Mouse (Mus musculus) forelimb bud, embryonic 11.5 days (tissue): ENCODE data around the gene Lamc2.
A peak's percentile ranks its signal among the peaks of the same experiment; 100 is the strongest.

Source experiments
- DNase-seq: peaks from one replicate; pipeline ENCODE4 v3.0.0-alpha.2; 2012; ENCODE audit warnings: low read depth, low spot score

Gene Lamc2

DNA sequence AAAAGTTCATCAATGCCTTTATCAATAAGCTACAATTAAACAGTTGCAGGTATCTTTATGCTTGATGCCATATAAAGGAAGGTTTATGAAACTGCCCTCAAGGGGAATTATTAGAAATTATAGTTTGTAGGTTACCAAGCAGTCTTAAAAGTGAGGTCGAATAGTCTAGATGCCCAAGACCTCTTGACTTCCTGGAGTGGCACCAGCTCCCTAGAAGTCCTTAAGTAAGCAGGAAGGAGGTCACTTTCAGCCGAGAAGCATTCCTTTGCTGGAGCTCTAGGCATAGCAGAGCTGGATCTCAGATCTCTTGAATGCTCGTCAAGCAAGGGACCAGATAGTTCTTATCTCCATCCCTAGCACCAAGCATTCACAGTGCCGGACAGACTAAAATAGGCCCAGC is 58.6 kb downstream of the Lamc2 start:
- no peak for DNase-seq

DNA sequence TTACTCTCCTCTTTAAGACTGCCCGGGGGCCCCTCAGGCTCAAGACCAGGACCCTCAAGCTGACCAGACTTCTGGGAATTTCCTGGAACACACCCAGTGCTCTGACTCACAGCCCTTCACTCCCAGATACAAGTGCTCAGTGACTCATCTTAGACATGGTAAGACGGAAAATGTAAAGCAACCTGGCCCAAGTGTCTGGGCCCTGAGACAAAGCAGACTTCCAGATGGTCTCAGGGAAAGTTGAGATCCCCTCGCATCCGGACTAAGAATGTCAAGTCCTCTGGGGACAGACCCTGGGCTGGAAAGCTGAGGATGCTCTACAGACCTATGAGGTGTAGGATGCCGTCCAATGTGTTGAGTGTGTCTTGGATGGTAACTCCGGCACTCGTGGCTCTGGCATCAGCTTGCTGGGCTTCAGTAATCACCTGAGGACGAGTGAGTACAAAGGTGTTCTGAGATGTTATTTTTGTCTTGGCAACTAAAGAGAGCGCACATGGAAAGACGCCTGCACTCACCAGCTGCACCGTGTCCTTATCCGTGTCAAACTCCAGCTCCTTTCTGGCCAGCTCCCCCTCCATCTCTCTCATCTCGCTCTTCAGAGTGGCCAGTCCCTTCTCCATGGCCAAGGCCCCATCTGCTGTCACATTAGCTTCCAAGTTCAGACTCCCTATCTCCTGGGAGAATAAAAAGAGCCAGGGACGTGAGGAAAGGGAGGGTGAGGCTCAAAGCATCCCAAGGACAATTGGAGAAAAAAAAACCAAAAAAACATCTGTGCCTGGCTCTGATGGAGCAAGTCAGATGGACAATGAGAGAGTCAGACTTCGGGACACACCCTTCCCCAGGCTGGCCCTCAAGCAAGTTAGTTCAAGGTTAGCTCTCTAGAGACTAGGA is 59.5 kb downstream of the Lamc2 start:
- no peak for DNase-seq

GRCm38 (mm10) chr1:153125287-153126275 is 60.7 kb downstream of the Lamc2 start:
- DNase-seq: no peak

DNA sequence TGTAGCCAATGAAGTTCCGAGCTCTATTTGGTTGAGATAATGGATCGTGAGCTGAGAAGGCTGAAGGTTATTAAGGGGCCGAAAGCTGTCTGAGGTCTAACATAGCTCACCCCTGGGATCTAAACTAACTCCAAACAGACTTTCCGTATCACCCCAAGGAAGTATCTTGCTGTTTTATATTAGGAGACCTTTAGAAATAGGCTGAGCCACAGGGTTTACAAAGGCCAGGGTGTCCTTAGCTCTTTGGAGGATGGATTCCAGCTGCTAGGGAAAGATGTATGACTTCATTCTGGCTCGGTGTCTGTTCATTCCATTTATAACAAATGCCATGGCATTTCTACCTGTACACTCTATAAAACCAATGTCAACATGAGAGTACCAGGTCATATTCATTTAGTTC is 61.7 kb downstream of the Lamc2 start:
- no peak for DNase-seq

- no peak for DNase-seq
These were observed 63.5 kb downstream of the Lamc2 start for GRCm38 (mm10) chr1:153122764-153123163.

- DNase-seq: no peak
These were observed 64.9 kb downstream of the Lamc2 start for GRCm38 (mm10) chr1:153121320-153121719.

DNA sequence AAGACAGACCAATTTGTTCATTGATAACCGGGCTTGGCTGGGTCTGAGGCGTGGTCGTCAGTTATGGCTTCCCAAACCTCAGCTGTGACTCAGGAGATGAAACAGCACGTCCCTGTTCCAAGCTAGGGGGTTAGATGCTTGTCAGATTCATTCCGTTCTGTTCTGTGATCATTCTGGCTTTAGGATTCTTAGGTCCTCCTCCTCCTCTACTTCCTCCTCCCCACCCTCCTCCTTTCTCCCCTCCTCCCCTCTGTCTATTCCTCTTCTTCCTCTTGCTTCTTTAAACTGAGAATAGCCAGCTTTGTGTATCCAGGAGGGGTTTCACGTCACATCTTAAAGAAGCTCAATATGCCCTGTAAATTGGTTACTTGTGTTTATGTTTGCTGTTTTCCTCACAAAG is 65.7 kb downstream of the Lamc2 start:
- no peak for DNase-seq

GRCm38 (mm10) chr1:153115315-153115714 is 70.9 kb downstream of the Lamc2 start:
- DNase-seq: no peak

DNA sequence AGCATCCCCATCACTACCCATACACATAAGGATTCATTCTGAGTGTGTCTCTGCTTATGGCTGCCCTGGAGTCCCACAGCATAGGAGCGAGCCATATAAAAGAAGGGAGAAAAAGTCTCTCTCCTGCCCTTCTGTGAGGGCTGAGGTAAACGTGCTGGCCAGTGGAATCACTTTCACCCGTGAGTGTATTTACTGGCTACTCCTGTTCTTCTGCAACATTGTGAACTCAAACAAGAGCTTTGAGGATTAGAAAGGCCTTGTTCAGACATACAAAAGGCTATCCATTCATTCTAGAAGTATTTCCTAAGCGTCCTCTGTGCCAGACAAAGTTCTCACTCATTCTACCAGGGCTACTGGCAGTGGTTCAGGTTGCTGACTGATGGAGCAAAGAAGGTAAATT is 74.7 kb downstream of the Lamc2 start:
- DNase-seq: no peak

GRCm38 (mm10) chr1:153109836-153110235 is 76.4 kb downstream of the Lamc2 start:
- DNase-seq: no peak

DNA sequence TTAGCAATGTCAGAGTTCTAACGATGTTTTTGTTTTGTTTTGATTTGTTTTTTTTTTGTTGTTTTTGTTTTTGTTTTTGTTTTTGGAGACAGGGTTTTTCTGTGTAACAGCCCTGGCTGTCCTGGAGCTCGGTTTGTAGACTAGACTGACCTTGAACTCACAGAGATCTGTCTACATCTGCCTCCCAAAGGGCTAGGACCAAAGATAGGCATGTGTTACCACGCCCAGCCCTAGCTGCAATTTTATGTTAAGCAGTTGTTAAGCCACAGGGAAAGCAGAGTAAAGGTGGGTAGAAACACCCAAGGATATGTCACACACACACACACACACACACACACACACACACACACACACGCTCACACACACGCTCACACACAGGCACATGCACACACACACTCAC is 76.9 kb downstream of the Lamc2 start:
- no peak for DNase-seq

DNA sequence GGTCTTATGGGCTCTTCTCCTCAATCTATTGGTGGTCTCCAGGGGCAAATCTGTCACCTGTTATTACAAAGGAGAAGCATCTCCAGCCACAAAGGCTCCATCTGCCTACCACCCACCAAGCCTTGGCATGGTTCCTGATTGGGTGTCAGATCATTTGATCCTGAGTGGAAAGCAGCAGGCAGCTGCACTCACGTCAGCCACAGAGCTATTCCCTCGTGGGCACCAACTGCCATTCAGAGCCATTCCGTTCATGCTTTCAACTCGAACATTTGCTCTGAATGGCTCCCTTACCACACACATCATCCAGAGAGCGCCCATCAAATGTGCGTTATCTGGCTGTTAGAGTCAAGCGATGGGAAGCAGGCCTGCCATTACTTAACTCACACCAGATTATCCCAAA is 78.4 kb downstream of the Lamc2 start:
- DNase-seq: no peak

GRCm38 (mm10) chr1:153104804-153105203 is 81.4 kb downstream of the Lamc2 start:
- no peak for DNase-seq

DNA sequence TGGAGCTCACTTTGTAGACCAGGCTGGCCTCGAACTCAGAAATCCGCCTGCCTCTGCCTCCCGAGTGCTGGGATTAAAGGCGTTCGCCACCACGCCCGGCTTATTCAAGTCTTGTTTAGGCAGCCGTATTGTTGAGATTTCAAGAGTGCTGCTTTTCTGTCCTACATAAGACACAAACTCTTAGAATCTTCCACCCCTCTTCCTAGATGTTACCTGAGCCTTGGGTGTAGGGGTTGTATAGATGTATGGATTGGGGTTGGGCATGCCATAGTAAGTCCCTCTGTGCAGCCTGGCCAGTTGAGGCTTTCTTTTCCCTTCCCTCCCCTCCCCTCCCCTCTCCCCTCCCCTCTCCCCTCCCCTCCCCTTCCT is 83.1 kb downstream of the Lamc2 start:
- DNase-seq: no peak

GRCm38 (mm10) chr1:153102296-153103185 is 83.7 kb downstream of the Lamc2 start:
- DNase-seq: no peak

DNA sequence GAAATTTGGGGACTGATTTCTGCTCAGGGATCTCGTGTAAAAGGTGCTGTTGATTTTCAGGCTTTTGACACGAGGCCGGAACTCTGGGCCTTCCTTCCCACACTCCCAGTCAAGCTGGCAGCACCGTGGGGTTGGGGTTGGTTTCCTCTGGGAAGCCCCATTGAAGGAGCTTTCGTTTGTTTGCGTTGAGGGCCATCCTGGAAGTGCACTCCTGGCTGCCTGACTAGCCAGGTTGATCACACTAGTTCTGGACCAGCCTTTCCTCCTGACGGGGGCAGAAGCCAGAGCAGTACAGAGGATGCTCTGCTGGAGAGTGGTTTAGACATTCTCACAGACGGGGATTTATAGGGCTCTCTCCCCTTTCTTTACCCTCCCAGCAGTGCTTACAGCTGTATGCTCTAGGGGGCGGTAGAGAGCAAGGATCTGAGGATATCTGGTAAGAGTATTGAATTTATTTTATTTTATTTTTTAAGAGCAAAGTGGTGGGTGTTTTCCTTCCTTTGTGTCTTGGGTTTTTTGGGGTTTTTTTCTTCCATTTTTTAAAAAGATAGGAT is 84.8 kb downstream of the Lamc2 start:
- DNase-seq: peak; percentile 42

DNA sequence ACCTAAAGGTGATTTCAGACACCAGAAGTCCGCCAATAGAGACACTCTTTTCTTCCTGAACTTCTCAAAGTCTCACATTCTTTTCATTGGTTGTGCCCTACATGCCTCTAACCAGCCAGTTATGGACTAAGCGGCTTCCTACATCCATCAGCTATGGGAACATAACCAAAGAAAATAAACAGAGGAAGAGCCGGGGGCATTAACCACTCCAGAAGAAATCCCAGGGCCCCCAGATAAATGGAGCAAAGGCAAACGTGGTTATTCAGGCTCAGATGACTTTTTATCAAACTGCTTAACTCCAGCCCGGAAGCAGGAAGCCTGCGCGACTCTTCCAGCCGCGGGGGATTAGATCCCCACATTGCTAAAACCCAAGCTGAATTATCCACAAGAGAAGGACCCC is 85.3 kb downstream of the Lamc2 start:
- DNase-seq: no peak

GRCm38 (mm10) chr1:153098586-153098985 is 87.7 kb downstream of the Lamc2 start:
- DNase-seq: no peak

DNA sequence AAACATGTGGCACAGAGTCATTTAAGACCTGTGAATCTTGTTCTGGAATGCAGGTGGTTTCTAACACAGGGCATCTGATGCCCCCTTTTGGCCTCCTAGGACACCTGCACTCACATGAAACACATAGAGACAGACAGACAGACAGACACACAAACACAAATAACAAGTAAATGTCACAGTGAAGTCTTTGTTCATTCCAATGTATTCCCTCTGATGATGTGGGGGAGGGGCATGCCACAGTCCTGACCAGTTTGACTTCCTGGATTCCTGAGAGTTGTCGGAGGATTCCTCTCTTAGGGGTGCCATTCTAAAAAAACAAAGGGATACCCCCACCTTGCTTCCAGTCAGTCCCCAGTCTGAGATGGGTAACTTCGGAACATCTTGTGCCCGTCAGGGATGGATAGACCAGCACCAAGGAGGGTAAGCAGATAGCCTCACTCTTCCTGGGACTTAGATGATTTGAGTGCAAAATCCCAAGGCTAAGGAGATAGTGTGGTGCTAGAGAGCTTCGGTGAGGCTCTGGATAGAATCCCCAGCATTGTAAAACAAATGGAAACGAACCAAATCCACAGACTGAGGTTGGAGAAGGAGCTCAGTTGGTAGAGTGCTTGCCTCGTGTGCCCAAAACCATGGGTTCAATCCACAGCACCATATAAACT is 89.1 kb downstream of the Lamc2 start:
- DNase-seq: no peak

DNA sequence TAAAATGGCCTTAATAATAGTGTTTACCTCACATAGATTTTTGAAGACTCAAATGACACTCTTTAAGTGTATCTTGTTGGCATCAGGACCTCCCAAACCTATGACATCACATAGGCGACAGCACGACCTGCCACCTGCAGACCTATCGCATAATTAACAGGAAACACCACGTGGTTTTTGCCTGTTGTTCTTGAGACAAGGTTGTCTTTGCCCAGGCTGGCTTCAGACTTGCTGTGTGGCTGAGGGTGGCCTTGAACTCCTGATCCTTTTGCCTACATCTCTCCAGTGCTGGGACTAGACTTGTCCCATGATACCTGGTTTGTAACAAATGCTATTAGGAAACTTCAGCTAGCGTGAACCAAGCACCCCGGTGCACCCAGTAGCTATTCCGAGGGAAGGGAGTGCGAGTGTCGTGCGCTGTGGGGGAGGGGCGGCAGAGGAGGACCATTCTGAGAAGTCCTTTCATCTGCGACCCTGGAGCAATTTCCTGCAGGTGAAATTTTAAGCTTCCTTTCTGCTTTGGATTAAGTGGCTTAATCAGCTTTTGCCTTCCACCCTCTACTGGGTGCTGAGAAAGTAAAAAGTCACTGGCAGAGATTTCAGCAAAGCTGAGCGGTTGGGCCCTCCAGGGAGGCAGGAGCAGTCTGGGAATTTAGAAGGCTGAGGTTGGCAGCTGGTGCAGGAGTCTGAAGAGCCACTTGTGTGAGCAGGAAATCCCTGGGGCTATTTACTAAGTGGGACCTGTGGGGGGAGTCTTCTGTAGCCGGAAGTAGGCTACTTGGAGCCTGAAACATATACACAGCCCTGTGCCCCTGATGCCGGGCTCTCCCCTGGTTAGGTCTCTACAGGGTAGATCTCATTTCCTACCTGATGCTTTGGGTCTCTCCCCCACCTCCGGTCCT is 90.2 kb downstream of the Lamc2 start:
- DNase-seq: peak; percentile 76
